Mouse (Mus musculus): Measurements from ENCODE around the gene Bmp4.

Gene Bmp4

GRCm38 (mm10) chr14:46385701-46386477 is 4.6 kb downstream of the Bmp4 start:
- DNase-seq: no peak

GRCm38 (mm10) chr14:46384946-46385691 is 5.3 kb downstream of the Bmp4 start:
- no peak for DNase-seq

GRCm38 (mm10) chr14:46381457-46381856 is 9.0 kb downstream of the Bmp4 start:
- DNase-seq: no peak

- no peak for DNase-seq
These were observed 10.2 kb downstream of the Bmp4 start for GRCm38 (mm10) chr14:46380286-46380721.

GRCm38 (mm10) chr14:46379285-46379684 is 11.2 kb downstream of the Bmp4 start, which contains the start of gene Gm15217:
TSS of gene Gm15217 (plus strand) at chr14:46379414.
- no peak for DNase-seq

GRCm38 (mm10) chr14:46375796-46376195 is 14.7 kb downstream of the Bmp4 start:
- no peak for DNase-seq

- no peak for DNase-seq
These were observed 18.0 kb downstream of the Bmp4 start for GRCm38 (mm10) chr14:46372452-46372851.

GRCm38 (mm10) chr14:46363209-46363608 is 27.3 kb downstream of the Bmp4 start:
- DNase-seq: no peak

GRCm38 (mm10) chr14:46357696-46358095 is 32.8 kb downstream of the Bmp4 start:
- DNase-seq: no peak

GRCm38 (mm10) chr14:46357286-46357685 is 33.2 kb downstream of the Bmp4 start:
- DNase-seq: no peak

GRCm38 (mm10) chr14:46344750-46345149 is 45.7 kb downstream of the Bmp4 start:
- DNase-seq: no peak

GRCm38 (mm10) chr14:46338801-46339200 is 51.7 kb downstream of the Bmp4 start:
- no peak for DNase-seq

All from right cerebral cortex, adult 18-20 months (tissue).